Mouse (Mus musculus): ENCODE measurements at regions not wholly inside any gene's neighbourhood (a gene's known extent, or its start where the extent isn't known, plus 50 kb on each side); places are given as distances from the start of the nearest gene placed in this dataset.

GRCm38 (mm10) chr1:41551271-41551670 is 745.9 kb downstream of the Tmem182 start:
- no peak for DNase-seq (ENCODE audit: low read depth, low spot score)

GRCm38 (mm10) chr1:41555607-41556006 is 750.2 kb downstream of the Tmem182 start:
- DNase-seq (ENCODE audit: low read depth, low spot score), result no peak

- DNase-seq (ENCODE audit: low read depth, low spot score), result no peak
Measured at GRCm38 (mm10) chr1:41559101-41559665, 753.8 kb downstream of the Tmem182 start.

GRCm38 (mm10) chr1:41559991-41560390 is 754.6 kb downstream of the Tmem182 start:
- no peak for DNase-seq (ENCODE audit: low read depth, low spot score)

GRCm38 (mm10) chr1:41603471-41603870 is 798.1 kb downstream of the Tmem182 start:
- no peak for DNase-seq (ENCODE audit: low read depth, low spot score)

- no peak for DNase-seq (ENCODE audit: low read depth, low spot score)
Measured at GRCm38 (mm10) chr1:41604996-41605747, 799.8 kb downstream of the Tmem182 start.

- no peak for DNase-seq (ENCODE audit: low read depth, low spot score)
Measured at GRCm38 (mm10) chr1:41605748-41606131, 800.3 kb downstream of the Tmem182 start.

GRCm38 (mm10) chr1:41610783-41611182 is 805.4 kb downstream of the Tmem182 start:
- DNase-seq (ENCODE audit: low read depth, low spot score), result peak; percentile 60

- no peak for DNase-seq (ENCODE audit: low read depth, low spot score)
Measured at GRCm38 (mm10) chr1:41651804-41652203, 846.4 kb downstream of the Tmem182 start.

- peak; percentile 62 for DNase-seq (ENCODE audit: low read depth, low spot score)
Measured at GRCm38 (mm10) chr1:41652210-41652609, 846.8 kb downstream of the Tmem182 start.

- DNase-seq (ENCODE audit: low read depth, low spot score), result peak; percentile 62
Measured at GRCm38 (mm10) chr1:41652646-41653427, 847.4 kb downstream of the Tmem182 start.

- DNase-seq (ENCODE audit: low read depth, low spot score), result no peak
Measured at GRCm38 (mm10) chr1:41674086-41674485, 868.7 kb downstream of the Tmem182 start.

GRCm38 (mm10) chr1:41675345-41675744 is 869.9 kb downstream of the Tmem182 start:
- DNase-seq (ENCODE audit: low read depth, low spot score), result no peak

- DNase-seq (ENCODE audit: low read depth, low spot score), result no peak
Measured at GRCm38 (mm10) chr1:41705692-41706091, 900.3 kb downstream of the Tmem182 start.

GRCm38 (mm10) chr1:41742644-41743331 is 937.4 kb downstream of the Tmem182 start:
- peak; percentile 13 for DNase-seq (ENCODE audit: low read depth, low spot score)

- no peak for DNase-seq (ENCODE audit: low read depth, low spot score)
Measured at GRCm38 (mm10) chr1:41743332-41743710, 937.9 kb downstream of the Tmem182 start.

- DNase-seq (ENCODE audit: low read depth, low spot score), result no peak
Measured at GRCm38 (mm10) chr1:41744531-41744930, 939.1 kb downstream of the Tmem182 start.

- peak; percentile 25 for DNase-seq (ENCODE audit: low read depth, low spot score)
Measured at GRCm38 (mm10) chr1:41759366-41759765, 936.2 kb upstream of the Pou3f3 start.
